Mouse (Mus musculus) bone marrow macrophage, adult 2 months (primary cell): ENCODE results near the gene Src.

ENCODE experiments used
- CTCF ChIP-seq: IDR thresholded peaks from 2 replicates; pipeline ENCODE4 v1.5.1; 2012; ENCODE audit warnings: low read depth, mild to moderate bottlenecking, low read length, moderate library complexity
- POLR2A ChIP-seq: IDR thresholded peaks from 2 replicates; pipeline ENCODE4 v1.6.1; 2012; ENCODE audit warnings: mild to moderate bottlenecking, low read depth, low read length, borderline replicate concordance

GRCm38 (mm10) chr2:157510031-157510430 is 91.8 kb downstream of the Src start:
- TF ChIP-seq CTCF (no peak), POLR2A (no peak)
